Mouse (Mus musculus) C2C12 (cell line): Measurements from ENCODE around the gene Pagr1b.

Source experiments
- CTCF ChIP-seq: IDR thresholded peaks from one replicate; pipeline ENCODE4 v1.5.1; 2011; ENCODE audit not compliant: control insufficient read depth, insufficient read depth, insufficient read length
- FOSL1 ChIP-seq: IDR thresholded peaks from one replicate; pipeline ENCODE4 v1.8.0; 2011; ENCODE audit warnings: mild to moderate bottlenecking, low read length; ENCODE audit not compliant: poor library complexity, insufficient read depth, severe bottlenecking
- MYOD1 ChIP-seq: IDR thresholded peaks from one replicate; pipeline ENCODE4 v1.6.1; 2011; ENCODE audit warnings: low read depth; ENCODE audit not compliant: control insufficient read depth, insufficient read length
- MYOG ChIP-seq: IDR thresholded peaks from one replicate; pipeline ENCODE4 v1.6.1; 2011; ENCODE audit not compliant: control insufficient read depth, insufficient read length; ENCODE audit errors: extremely low read depth
- USF1 ChIP-seq: IDR thresholded peaks from one replicate; pipeline ENCODE4 v1.6.1; 2011; ENCODE audit warnings: low read depth, mild to moderate bottlenecking, control low read depth, moderate library complexity

DNA sequence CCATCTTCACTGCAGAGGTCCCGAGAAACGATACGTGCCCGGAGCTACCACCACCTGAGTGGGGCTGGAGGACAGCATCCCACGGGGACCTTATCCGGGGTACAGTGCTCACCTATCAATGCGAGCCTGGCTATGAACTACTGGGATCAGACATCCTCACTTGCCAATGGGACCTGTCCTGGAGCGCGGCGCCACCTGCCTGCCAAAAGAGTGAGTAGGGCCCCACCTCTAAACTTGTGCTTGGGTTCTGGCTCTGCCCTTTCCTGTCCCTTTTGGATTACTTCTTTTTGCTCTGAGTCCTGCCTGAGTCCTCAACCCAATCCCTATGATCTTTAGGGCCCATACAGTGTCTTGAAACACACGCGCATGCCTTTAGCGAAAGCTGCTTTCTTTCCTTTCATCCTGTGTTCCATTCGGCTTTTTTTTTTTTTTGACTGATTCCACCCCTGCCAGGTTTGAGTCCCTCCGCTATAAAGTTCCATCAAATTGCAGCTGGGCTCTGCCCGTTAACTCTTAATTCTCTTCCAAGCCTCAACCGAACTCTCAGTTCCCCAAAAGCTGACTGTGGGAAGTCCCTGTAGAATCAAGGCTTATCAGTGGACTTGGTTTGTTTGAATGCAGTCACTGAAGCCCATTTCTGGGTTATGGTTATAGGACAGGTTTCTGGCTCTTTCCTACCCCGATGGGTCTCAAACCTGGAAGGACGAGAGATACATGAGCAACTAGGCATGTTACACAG is 52.6 kb downstream of the Pagr1b start:
- TF ChIP-seq CTCF (peak; percentile 49), FOSL1 (no peak), USF1 (no peak), MYOD1 (no peak), MYOG (no peak)
